Mouse (Mus musculus) stomach, postnatal 0 days (tissue): ENCODE data around the gene Alg3.

Experiments used
- CTCF ChIP-seq: IDR thresholded peaks from 2 replicates; pipeline ENCODE4 v1.5.1; 2016; ENCODE audit warnings: antibody characterized with exemption, low read depth, mild to moderate bottlenecking, moderate library complexity
- EP300 ChIP-seq: optimal IDR thresholded peaks from 2 replicates; pipeline ENCODE3; 2016; ENCODE audit warnings: antibody characterized with exemption

DNA sequence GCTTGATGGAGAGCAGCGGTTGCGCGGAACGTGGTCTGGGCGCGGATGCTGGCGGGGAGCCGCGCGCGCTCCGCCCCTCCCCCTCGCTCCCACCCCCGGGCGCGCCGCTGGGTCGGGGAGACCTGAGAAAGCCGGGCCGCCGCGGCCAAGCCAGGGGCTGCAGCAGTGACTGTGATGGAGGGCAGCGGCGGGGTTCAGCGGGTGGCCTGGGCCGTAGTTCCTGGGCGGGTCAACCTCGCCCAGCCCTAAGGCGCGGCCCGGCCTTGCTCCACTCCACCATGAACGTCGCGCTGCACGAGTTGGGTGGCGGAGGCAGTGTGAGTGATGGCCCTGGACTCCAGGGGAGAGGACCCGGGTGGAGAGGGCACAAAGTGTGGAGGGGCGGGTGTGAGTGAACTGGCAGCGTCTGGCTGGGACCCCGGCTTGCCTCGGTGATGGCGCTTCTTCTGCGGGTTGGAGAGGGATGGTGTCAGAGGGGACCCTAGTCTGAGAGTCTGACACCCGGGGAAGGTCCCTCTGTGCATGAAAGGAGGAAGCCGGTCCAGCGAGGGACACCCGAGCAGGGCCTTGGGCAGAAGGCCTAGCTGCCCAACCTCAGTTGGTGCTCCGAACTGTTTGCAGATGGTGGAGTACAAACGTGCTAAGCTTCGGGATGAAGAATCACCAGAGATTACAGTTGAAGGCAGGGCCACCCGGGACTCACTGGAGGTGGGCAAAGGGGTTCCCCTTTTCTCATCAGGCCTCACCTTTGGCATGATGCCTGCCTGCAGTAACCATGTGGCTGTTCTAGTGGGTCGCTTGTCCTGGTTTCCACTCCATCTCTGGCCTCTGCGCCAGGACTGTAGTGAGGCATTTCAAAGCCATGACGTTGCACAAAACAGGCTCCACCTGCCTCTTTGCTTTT is 18.4 kb upstream of the Alg3 start, which contains the start of gene Ece2:
- TF ChIP-seq CTCF: no peak
- TF ChIP-seq EP300: no peak
